Mouse (Mus musculus) mesoderm, embryonic 11.5 days (tissue): ENCODE data around the gene Olfr346.

ENCODE experiments used
- DNase-seq: peaks from one replicate; pipeline ENCODE4 v3.0.0-alpha.2; 2012; ENCODE audit warnings: low read depth, low spot score

The Olfr346 gene

DNA sequence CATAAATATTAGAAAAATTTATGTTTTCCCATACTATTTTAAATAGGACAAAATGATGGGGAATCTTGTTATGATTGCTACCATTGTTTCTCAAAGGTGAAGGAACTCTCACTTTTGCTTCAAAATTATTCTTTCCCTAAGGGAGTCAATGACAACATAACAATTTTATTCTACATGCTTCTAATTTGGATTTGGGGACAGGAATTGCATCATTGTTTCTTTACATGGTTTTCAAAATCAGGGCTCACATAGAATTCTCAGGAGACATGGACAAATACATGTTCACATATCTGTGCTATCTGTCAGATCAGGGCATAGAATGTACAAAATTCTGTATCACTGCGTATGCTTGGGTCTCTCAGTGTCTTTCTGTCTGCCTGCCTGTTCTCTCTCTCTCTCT is at the start of gene Olfr346:
Gene Olfr346, plus strand, starts transcription at position 301 of the 400 bp plus-strand sequence.
- no peak for DNase-seq

DNA sequence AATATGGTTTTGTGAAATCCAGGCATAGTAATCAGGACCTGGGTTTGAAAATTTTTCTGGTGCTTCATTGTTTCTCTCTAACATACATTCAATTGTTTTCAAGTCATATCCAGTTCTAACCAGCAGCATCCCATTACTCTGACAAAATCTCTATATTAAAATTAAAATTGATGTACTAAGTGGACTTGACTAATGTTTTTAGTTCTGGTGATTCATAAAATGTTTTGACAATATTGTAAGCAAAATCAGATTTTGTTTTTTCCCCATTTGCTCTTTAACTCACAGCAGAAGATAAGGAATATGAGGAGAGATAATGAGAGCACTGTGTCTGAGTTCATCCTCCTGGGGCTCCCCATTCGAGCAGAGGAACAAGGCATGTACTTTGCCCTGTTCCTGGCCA is 45.8 kb upstream of the Olfr346 start, which contains the start of gene Olfr345:
Gene Olfr345, plus strand, starts transcription at position 301 of the 400 bp plus-strand sequence.
- DNase-seq, result no peak

DNA sequence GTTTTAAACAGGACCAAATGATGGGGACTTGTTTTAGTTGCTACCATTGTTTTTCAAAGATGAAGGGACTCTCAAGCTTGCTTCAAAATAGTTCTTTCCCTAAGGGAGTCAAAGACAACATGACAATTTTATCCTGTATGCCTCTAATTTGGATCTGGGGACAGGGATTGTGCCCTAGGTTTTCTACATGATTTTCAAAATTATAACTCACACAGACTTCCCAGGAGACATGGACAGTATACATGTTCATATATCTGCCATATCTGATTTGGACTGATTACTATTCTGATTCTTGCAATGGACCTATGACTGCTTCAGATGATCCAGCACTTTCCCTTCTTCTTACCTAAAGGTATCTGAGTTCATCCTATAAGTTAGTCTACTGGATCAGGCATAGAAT is 46.0 kb downstream of the Olfr346 start, which contains the start of gene Olfr347:
Gene Olfr347, plus strand, starts transcription at position 301 of the 400 bp plus-strand sequence.
- no peak for DNase-seq

DNA sequence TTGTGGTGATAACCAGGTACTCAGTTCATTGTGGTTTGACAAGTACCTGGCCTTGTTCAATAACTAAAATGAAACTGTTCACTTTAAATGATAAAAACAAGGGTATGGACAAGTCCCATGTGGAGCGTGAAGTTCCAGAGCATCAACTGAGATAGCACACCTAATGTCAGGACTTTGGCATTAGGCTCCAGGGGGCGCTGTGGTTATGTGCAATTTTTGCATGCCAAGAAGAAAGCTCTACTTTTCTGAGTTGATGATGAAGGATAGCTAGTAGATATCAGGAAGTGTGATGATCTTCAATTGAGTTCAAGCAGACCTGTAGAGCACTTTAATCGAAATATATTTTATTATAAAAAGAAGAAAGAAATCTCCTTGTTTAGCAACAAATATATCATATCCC is 50.6 kb downstream of the Olfr346 start:
- DNase-seq, result no peak
